Mouse (Mus musculus): ENCODE measurements around the gene Sult2b1.

The Sult2b1 gene

DNA sequence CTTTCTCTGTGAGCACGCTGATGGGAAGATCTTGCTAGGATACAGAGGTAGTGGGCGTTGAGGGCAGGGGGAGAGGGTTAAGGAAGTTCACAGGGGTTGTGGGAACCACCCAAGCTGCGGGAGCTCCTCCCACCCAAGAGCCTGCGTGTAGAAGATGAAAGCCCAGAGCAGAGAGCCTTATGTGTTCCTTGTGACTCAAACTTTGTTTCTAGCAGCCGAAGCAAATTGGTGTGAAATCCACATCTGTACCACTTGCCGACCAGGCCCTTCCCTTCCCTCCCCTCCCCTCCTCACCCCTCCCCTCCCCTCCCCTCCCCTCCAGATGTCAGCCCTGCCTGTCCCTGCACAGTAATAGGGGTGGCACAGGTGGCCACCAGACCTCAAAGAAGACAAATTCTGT is 89.4 kb downstream of the Sult2b1 start:
- no peak for DNase-seq (ENCODE audit: low spot score in 2 of 2)

DNA sequence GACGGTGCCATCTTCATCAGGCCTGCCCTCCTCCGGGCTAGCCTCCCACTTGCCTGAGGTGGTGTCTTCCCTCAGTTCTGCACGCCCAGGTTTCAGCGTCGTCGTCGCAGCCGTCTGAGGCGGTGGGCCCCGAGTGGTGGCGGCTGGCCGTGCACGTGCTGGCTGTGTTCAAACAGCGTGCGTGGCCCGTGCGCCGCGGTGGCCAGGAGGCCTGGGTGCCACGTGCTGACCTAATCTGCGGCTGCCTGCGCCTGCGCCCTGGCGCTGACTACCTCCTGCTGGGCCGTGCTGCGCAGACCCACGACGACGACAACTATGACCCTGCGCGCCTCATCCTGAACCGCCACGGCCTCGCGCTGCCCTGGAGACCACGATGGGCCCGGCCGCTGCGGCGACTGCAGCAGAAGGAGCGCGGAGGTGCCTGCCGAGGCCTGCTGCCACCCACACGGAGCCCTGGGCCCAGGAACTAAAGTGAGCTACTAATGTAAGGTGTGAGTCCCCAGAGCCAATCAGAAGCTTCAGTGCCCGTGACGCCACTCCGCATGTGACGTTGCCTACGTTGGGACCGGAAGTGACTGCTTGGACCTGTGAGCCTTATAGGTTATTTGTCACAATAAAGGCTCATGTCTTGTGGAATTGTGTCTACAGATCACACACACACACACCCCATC is 90.4 kb downstream of the Sult2b1 start, which contains the start of gene Sec1:
Gene Sec1, minus strand, starts transcription at position 482 of the 671 bp plus-strand sequence.
- no peak for DNase-seq (ENCODE audit: low spot score in 2 of 2)

DNA sequence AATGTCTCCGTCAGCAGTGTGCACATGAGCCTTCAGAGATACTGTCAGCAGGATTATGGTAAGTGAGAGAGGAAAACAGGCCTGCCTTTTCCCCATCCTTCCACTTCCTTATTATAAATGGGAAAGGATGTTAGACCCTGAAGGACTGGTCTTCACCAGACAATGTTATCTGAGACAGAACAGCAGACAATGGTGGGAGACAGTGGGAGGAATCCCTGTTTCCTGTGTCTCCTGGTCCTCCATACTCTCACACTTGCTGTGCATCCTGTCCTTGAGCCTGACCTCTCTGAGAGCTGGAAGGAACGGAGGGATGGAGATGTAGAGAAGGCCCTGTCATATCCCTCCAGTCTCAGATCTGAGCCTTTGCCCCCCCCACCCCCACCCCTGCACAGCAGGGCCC is 92.1 kb downstream of the Sult2b1 start:
- DNase-seq (ENCODE audit: low spot score in 2 of 2), result no peak

- no peak for DNase-seq (ENCODE audit: low spot score in 2 of 2)
These were observed 94.7 kb downstream of the Sult2b1 start for GRCm38 (mm10) chr7:45689800-45690199.

- DNase-seq (ENCODE audit: low spot score in 2 of 2), result no peak
These were observed 95.4 kb downstream of the Sult2b1 start for GRCm38 (mm10) chr7:45689099-45689498.

GRCm38 (mm10) chr7:45686841-45687240 is 97.6 kb downstream of the Sult2b1 start:
- no peak for DNase-seq (ENCODE audit: low spot score in 2 of 2)

DNA sequence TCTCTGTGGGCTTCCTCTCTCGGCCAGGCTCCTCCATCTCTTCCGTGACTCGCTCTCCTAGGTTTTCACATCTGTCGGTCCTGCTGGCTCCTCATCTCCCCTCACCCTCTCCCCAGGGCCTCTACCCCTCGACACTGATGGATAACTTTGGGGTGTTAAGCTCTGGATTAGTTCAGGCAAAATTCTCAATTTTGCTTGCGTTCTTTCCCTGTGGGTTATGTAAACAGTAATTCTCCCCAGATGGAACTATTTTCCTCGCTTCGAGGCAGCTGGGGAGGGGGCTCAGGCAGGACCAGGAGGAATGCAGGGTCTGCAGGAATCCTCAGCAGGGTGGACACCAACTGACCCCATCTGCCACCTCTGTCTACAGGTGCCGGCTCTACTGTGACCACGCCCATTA is 98.7 kb downstream of the Sult2b1 start:
- no peak for DNase-seq (ENCODE audit: low spot score in 2 of 2)

- no peak for DNase-seq (ENCODE audit: low spot score in 2 of 2)
These were observed 100.9 kb downstream of the Sult2b1 start, which contains the start of gene Ntn5 for GRCm38 (mm10) chr7:45683396-45684050. TSS of gene Ntn5 (plus strand) at chr7:45684022.

- peak; percentile 81 to 94 for DNase-seq (ENCODE audit: low spot score in 2 of 2)
These were observed 102.0 kb downstream of the Sult2b1 start for GRCm38 (mm10) chr7:45682144-45683126.

DNA sequence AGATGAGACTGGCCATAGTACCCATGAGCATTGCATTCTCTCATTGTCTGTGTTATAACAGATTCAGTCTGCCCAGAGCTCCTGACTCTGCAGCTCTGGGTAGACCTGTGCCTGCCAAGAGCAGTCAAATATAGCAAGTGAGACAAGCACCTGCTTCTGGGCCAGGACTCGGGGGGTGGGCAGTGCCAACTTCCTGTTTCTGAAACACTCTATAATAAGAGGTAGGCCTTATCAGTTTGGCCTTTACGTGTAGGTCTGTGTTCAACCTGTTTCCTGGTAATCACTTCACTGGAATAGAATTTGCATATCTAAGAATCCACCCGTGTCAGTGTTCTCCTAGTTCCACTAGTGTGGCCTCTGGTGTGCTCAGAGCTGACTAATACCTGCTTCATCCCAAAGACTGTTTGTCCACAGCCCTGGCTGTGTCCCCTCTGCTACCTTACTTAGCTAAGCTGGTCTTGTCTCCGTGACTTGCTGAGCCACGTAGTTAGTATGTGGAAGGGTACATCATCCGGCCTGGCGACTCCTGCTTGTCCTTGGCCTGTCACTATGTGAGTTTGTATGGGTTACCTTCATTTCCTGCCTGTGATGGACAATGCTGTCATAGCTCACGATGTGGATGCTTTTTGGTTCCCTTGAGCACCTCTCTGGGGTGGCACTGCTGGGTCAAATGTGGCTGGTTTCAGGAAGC is 103.3 kb downstream of the Sult2b1 start:
- DNase-seq (ENCODE audit: low spot score in 2 of 2), result no peak

Measured in spleen, postnatal 4 days (tissue).